Mouse (Mus musculus) urinary bladder, postnatal 25 days (tissue): ENCODE data around the gene Knop1.

Experiments used
- DNase-seq: peaks from one replicate; pipeline ENCODE4 v3.0.0; 2022; ENCODE audit warnings: low spot score

Knop1 gene

DNA sequence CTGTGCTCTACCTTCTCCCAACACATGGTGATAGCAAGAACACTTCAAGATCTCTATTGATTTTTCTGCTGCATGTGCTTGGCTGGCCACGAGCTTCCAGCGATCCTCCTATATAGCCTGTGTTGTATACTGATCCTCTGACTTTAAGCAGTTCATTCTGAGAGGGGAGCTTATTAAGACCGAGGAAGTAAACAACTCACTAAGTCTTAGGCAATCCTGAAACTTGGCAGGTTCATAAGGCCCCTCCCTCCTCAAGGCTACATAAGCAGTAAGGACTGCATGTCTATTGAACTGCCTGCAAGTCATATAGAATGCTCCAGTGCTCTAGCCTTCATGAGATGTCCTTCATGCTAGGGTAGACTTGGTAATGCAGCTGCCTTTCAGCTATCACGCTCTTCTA, 9.7 kb downstream of the Knop1 start:
- DNase-seq, result no peak

DNA sequence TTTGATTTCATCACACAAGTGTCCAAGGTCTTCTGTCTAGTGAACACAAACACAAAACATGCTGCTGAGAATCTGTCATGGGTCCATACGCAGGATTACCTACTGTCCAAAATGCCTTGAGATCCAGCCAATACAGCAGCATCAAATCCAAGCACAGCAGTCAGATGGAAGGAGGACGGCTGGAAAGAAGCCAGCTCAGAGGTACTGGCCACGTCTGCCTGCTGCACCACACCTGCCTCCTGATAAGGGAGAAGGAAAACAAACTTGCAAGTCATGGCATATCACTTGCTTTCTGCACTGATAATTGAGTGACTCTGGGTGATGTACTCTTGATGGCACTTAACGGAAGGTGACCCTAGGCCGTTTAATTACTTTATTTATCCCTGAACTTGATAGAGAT, 10.9 kb downstream of the Knop1 start:
- DNase-seq, result no peak

DNA sequence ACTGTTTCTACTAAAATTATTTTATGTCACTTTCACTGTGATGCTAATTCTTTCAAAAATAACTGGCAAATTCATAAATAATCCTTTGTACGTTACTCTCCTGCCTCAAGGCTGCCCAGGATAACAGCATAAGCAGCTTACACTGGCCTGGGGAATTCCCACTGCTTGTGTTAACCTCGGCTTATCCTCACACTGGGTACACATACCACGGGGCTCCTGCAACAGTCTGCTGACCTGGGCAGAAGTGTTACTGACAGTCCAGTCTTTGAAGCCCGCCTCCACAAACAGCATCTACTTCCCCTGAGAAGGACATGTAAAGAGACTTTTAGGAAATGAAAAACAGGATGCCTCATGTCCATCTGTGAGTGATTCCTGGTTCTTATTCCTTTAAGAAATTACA, 13.1 kb downstream of the Knop1 start:
- DNase-seq, result no peak

DNA sequence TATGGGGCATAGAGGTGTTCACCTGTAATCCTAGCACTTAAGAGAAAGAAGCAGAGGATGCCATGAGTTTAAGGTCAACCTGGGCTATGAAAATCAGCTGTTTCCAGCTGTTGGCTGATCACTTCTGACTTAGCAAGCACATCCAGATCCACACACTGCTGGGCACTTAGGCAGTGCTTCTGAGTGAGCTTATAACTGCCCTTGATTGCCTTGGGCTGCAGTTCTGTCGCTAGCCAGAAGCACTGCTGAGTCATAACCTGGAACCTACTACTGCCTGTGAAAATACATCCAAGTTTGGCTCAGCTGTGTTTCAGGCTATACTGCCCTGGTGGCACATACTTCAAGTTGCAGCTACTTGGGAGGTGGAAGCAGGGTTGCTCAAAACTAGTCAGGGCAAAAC, 14.3 kb downstream of the Knop1 start:
- DNase-seq, result no peak

DNA sequence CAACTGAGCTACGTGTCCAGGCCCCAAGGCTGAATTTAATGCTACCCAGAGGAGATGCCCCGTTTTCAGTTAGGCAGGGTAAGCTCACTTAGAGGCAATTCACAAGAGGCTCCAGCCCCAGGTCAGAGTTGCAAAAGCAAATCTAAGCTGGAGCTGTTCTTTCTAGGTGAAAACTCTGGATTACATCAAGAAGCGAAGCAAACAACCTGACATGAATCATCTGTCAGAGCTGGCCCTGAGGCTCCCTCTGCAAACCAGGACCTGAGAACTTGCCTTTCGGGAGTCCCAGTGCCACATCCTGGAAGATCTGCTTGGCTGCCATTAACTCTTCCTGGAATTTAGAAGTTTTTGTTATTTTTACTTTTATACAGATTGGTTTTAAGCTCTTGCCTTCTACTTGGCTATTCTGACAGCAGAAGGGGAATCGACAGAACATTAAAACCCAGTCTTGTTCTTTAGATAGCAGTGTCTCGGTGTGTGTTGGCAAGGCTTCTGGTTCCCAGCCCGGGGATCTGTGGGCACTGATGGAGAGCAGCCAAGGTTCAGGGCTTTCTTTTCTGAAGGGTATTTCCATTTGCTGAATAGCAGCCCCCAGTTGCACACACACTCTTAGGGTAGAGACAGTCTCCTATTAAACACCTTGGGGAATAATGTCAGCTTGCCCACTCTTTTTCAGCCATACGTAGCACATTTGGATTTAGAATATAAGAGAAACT, 14.9 kb downstream of the Knop1 start:
- DNase-seq, result no peak

DNA sequence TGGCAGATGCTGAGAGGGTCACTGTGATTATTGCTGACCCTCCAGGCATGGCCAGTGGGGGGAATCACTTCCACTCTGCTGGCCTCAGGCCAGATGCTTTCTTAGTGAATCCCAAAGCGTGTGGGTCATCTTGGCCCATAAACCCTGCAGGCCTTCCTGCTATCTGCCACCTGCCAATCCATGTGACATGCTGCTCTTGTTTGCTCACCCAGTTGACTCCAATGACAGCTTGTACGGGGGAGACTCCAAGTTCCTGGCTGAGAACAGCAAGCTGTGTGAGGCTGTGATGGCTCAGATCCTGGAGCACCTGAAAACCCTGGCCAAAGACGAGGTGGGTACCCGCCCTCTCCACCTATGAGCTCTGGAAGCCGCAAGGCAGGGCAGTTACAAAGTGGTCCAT, 18.2 kb downstream of the Knop1 start:
- DNase-seq, result no peak

DNA sequence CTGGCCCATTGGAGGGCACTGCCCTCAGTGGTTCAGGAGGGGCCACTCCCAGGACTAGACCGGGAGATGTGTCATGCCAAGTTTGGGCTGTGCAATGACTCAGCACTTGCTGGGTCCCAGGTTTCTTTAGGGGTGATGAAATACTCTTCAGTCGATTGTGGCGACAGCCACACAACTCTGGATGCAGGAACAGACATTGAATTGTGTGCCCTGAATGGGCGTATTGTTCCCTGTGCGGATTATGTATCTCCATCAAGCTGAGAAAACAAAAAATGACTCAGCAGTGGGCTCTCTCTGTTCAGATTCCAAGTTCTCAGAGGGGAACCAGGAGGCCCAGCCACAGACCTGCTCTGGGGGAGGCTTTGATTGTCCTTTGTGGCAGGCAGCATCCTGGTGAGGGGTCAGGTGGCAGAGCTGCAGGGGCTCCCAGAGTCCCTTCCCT, 28.1 kb downstream of the Knop1 start:
- no peak for DNase-seq

DNA sequence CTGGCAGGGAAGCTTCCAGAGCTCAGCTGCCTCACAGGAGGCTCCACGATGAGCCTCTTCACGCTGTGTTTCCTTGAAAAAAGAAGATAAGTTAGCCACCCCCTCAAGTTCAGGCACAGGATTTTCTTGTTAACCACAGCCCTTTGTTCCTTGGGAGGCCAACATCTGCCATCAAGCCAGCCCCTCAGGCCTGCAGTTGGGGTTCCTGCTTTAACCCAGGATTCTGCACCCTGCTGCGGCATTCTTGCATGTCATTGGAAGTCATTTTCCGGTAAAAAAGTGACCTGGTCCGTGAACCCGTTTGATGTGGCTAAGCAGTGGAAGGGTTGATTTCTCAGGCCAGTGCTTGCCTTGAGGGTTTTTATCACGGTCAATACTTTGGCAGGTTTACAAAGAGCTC, 31.6 kb downstream of the Knop1 start:
- DNase-seq, result no peak

DNA sequence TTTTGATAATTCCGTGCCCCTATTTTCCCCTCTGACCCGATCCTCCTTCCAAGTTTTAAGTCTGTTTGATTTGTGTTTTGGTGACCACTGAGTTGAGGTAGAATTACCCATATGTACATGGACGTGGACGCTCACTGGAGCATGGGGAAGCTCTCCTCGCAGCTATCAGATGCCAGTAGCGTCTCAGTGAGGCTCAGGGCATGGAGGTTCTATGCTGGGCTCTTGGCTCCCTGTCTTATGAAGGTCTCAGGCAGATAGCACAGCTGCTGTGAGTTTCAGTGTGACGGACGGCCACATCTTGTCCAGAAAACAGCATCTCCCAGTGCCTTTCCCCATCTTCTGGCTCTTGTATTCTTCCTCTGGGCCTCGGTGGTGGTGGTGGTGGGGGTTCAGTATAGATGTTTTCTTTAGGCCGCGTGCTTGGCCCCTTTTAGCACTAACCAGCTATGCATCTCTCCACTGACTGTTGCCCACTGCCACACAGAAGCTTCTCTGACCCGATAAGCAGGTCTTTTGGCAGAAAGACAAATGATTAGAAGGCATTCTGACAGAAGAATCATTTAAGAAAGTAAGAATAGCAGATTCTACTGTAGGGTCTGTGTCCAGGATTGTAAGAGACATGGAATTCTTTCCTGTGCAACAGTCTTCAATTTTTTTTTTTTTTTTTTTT, 34.0 kb downstream of the Knop1 start:
- DNase-seq, result no peak

DNA sequence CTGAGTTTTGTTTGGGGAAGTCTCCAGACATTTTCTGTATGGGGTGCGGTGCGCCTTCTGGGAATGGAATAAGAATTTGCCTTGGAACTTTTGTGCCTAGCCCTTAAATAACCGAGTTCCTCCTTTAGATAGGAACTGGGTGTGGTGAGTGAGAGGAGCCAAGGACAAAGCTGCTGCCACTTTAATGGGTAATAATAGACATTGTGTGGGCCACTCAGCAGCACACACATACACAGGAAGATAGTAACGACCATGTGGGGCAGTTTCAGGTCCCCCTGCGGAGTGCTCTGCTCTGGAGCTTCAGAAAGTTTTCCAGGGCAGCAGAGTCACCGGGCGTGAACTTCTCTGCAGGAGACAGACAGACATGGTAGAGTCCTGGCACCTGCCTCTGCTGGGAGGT, 34.7 kb downstream of the Knop1 start:
- no peak for DNase-seq

DNA sequence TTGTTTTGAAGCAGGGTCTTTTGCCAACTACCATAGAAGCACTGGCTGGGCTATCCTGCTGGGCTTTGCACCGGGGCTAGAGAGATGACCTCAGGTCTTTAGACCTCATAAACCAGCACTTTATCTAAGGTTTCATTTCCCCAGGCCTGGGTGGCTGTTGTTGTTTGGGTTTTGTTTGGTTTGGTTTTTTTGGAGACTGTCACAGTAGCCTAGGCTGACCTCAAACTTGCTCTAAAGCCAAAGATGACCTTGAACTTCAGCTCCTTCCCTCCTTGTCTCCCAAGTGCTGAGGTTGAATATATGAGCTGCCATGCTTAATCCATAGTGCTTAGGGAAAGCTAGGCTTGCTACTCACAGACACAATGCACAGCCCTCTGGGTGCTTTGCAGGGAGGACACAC, 36.4 kb downstream of the Knop1 start:
- no peak for DNase-seq

DNA sequence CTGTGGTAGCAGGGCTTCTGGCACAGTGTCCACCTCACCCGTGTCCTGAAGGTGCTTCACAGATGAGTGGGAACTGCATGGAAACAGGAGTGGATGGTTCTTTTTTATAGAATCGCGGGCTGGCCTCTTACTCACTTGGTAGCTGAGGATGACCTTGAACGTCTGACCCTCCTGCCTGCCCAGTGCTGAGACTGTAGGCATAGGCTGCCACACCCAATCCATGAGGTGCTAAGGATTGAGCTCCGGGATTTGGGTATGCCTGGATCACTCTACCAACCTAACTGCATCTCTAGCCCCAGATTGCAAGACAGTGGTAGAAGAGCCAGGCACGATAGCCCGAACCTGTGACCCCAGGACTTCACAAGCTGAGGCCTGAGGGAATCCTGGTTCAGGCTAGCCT, 38.3 kb downstream of the Knop1 start:
- no peak for DNase-seq

DNA sequence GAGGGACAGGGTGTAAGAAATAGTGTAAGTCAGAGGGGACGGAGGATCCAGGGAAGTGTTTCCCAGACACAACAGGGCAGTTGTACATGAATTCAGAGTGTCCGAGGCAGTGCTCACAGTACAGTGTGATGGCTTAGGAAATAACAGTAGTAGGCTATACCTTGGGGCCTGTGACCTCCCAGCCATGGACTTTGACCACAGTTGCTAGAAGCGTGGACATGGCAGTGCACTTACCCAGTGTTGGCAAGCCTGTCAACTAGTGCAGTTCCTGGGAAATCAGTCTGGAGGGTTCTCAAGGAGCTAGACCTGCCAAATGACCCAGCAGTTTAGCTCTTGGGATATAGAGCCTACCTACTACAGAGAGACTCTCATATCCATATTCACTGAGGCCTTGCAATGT, 39.8 kb downstream of the Knop1 start:
- no peak for DNase-seq

DNA sequence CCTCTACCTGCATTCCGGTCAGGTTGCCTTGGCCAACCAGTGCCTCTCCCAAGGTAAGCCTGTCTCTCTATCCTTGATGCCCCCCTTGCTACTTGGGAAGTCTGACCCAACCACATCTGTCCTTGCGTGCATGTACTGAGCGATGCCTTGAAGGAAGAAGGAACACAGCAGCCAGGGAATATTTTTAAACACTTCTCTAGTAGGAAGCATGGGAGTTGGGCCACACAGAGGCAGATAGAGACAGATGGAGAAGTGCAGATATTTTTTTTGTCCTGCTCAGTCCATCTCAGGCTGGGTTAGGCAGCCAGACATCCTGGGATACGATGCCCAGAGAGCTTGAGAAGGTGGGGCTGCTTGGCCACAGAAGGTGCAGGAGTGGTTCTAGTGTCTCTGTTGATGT, 42.5 kb downstream of the Knop1 start:
- DNase-seq, result no peak

DNA sequence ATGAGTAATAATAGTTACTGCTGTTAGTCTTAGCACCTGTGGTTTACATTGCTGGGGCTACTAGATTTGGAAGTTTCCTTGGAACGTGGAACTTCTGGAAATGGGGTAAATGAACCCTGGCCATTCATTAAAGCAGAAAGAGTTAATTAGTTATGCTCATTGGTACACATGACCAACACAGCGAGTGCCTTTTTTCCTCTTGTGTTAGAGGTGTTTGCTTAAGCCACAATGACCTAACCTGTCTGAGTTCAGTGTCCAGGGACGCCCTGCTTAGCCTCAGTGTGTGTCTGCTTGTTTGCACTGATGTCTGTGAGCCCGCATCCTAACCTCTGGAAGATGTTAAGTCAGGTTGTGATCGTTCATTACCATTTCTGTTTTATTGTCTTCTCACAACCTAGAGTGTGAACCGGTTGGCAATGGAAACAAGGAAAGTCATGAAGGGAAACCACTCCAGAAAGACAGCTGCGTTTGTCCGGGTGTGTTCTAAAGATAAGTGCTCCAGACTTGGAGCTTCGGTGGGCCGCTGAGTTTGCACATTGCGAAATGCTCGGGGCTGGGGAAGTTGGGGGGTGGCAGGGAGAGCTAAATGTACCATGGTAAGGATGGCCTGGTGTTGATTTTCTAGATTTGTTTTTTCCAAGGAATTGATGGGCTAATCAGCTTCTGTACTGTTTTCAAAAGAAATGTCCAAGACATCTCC, 44.5 kb downstream of the Knop1 start:
- DNase-seq, result no peak

DNA sequence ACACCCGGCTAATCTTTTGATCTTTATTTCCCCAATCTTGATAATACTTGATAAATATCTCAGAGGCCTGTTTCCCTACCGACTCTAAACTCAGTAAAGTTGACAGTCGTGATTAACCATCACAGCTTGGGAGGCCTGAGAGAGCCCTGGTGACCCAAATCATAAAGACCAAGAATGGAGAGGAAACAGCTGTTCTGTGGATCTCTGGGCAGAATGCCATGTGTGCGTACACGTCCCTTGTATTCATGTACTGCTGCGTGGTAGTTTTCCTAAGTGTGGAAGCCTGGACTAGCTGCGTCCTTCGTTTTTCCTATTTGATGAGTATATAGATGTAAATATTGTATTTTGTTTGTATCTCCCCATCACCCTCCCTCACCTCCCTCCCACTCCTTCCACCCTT, 48.2 kb downstream of the Knop1 start:
- DNase-seq, result no peak

DNA sequence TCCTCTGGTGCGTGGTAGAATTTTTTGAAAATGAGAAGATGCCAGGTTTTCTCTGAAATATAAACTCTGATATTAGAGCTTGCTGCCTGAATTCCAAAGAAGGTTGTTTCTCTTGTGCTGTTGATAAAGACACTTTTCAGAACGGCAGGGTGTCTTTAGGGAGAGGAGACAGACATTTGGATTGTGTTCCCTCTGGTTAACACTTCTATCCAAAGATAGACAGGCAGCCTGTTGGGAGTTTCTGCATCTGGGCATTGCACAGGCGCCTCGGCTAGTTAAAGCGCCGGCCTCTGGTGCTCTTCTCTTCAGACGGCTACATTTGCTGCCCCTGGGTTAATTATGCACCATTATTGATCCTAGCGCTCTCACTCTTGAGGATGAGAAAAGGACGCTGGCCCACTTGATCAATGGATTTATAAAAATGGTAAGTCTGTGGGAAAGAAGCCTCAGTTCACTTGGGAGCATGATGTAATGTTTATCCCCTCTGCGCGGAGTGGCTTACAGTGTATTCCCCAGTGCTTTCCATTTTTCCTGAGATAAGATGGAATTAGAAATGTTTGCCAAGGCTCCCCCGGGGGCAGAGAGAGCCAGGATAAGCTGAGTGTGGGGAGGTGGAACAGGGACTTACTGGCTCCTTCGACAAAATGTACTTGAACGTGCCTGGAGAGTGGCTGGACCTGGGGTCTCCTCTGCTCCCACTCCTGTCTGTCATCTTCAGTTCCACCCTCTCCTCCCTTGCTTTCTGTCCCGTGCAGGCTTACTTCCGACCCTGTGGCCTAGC, 49.2 kb downstream of the Knop1 start:
- DNase-seq, result no peak

DNA sequence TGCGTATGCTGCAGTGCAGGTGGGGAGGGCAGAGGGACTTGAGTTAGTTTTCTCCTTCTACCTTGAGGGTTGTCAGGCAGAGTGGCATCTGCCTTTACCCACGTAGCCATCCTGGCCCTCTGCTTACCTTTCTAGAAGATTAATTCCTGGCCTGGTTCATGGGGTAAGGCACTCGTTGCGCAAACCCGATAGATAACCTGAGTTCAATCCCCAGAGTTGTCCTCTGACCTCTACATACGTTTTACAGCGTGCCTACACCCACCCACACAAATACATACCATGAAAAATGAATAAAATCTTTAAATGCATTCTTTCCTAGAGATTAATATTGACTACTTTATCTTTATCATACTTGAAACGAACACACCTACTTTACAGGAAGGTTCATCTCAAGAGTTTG, 52.6 kb downstream of the Knop1 start:
- DNase-seq, result no peak

DNA sequence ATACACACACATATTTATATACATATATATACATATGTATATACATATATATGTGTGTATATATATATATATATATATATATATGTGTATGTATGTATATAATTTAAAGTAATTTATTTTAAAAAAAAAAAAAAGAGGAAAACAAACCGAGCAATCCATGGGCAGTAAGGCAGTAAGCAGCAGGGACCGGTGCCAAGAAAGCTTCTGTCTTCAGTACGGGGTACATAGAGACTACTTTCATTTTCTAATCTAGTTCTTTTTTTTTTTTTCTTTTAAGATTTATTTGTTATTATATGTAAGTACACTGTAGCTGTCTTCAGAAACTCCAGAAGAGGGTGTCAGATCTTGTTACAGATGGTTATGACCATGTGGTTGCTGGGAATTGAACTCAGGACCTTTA, 54.3 kb downstream of the Knop1 start:
- DNase-seq, result no peak

DNA sequence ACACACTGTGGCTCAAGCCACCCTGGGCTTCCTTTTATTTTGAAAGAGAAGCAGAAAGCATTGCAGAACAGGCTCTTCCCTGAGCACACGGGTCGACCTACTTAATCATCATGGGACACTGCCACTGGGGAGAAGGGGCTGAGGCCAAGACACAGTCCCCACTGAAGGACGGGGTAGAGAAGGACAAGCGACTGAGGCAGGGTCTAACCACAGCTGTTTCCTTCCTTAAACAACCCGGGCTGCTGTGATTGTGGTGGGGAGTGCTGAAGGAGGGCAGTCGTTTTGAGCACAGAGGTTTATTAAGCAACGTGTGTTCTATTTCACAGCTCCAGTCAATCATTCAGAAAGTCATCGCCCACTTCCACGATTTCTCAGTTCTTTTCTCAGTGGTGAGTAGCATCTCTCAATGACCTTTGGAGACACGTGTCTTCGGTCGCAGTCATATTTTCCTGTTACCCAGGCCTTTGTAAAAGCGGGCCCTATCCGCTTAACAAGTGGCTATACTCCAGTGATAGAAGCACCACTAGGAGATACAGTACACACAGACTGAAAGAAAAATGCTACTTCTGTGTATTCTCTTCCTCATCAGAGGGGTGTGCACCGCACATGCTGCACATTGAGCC, 55.8 kb downstream of the Knop1 start:
- no peak for DNase-seq

DNA sequence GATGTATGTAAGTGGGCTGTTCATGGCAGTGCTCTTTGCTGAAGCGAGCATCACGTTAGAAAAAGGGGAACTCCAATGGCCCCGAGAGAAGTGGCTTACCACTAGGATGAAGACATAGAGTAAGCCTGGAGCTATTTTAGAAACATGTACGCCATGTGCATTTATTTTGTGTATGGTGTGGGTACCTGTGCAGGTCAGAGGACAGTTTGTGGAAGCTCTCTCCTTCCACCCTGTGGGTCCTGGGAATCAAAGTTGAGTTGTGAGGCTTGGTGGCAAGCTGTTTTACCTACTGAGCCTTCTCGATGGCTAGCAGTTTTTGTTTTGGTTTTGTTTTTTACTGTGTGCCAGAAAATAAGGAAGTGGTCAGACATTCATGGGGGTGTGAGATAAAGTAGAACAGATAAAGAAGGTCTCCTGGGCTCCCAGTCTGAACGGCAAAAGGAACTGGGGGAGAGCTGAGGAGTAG, 57.9 kb downstream of the Knop1 start:
- no peak for DNase-seq

DNA sequence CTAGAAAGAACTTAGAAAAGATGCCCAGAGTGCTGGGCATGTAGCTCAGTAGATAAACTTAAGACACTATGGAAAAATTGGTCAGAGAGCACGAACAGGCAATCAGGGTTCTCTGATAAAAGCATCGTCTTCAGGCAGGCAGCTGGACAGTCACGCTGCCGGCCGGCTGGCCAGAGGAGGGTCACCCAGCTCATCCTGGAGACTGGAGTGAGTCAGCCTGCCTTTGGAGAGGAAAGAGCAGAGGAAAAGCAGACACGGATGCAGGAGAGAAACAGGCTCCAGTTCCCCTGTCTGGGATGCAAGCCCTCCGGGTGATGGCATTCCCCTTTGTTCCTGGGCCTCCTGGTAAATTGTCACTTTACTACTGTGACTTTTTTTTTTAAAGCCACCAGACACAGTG, 58.5 kb downstream of the Knop1 start:
- no peak for DNase-seq
